Mouse (Mus musculus): ENCODE results near the gene Vmn1r71. TPM values are rescaled to one million over a fixed set of nuclear protein-coding genes. Genes with fewer than 3 reads are reported as not detected.
"Not testable (repeated sequence)": the region's sequence is repeated elsewhere in the genome, so short reads cannot be mapped to it uniquely, and the experiment has no call there.

Gene Vmn1r71
- polyA plus RNA-seq (2012; rRNA removed): not detected in 2 replicates

- Histone ChIP-seq H3K4me3 (ENCODE audit: control insufficient read depth, low read depth, low read length) (no peak within 1 kb of the TSS), H3K27ac (ENCODE audit: control insufficient read depth, insufficient read depth, low read depth, low read length) (no peak within 1 kb of the TSS), H3K36me3 (ENCODE audit: control insufficient read depth, insufficient read depth, low read length) (no peaks in the 10 kb centered on the region), H3K27me3 (ENCODE audit: control insufficient read depth, insufficient read depth, low read length) (no peaks in the 10 kb centered on the region), H3K4me1 (ENCODE audit: control insufficient read depth, insufficient read depth, low read length) (no peaks in the 10 kb centered on the region)
- no peak for TF ChIP-seq POLR2A (IDR thresholded peaks at IDR 0.05; ENCODE audit: control insufficient read depth, low read depth, low read length)
- no peak for TF ChIP-seq CTCF (IDR thresholded peaks at IDR 0.05; ENCODE audit: control insufficient read depth, insufficient read depth, insufficient replicate concordance, low read depth, low read length)
These were observed at the start of gene Vmn1r71 for GRCm38 (mm10) chr7:10754264-10754663. Gene Vmn1r71, minus strand, starts transcription at chr7:10754364.

GRCm38 (mm10) chr7:10757551-10757950 is 3.4 kb upstream of the Vmn1r71 start:
- not testable (repeated sequence) for H3K27ac ChIP-seq (ENCODE audit: control insufficient read depth, insufficient read depth, low read depth, low read length); H3K4me3 ChIP-seq (ENCODE audit: control insufficient read depth, low read depth, low read length); H3K36me3 ChIP-seq (ENCODE audit: control insufficient read depth, insufficient read depth, low read length); H3K27me3 ChIP-seq (ENCODE audit: control insufficient read depth, insufficient read depth, low read length); H3K4me1 ChIP-seq (ENCODE audit: control insufficient read depth, insufficient read depth, low read length)

Other genes with a start within 250 kb of the Vmn1r71 start
- gene Vmn1r68, start 195.9 kb downstream of the Vmn1r71 start, polyA plus RNA-seq (2012; rRNA removed): not detected in 2 replicates
- not detected in 2 replicates for gene Vmn1r69, start 140.7 kb downstream of the Vmn1r71 start, polyA plus RNA-seq (2012; rRNA removed)
- not detected in 2 replicates for gene Vmn1r70, start 122.8 kb downstream of the Vmn1r71 start, polyA plus RNA-seq (2012; rRNA removed)
- not detected in 2 replicates for gene Nlrp4b, start 66.6 kb downstream of the Vmn1r71 start, polyA plus RNA-seq (2012; rRNA removed)
- not detected in 2 replicates for gene Zscan4b, start 150.7 kb upstream of the Vmn1r71 start, polyA plus RNA-seq (2012; rRNA removed)

Measured in testis, adult 2 months (tissue).